Mouse (Mus musculus): Measurements from ENCODE around the gene Htra2.

- TF ChIP-seq CTCF (IDR thresholded peaks at IDR 0.05; ENCODE audit: insufficient read depth, low read length) (no peak), POLR2A (IDR thresholded peaks at IDR 0.05; ENCODE audit: borderline replicate concordance, extremely low read depth, low read depth, low read length) (no peak)
Observed at GRCm38 (mm10) chr6:83066441-83066840, 11.4 kb upstream of the Htra2 start.
